Mouse (Mus musculus) heart, embryonic 16.5 days (tissue): ENCODE data around the gene Rif1. TPM values are rescaled to one million over a fixed set of nuclear protein-coding genes. Genes with fewer than 3 reads are reported as not detected.
"Not testable (repeated sequence)": the region's sequence is repeated elsewhere in the genome, so short reads cannot be mapped to it uniquely, and the experiment has no call there.

Experiments
- ATAC-seq: fragments of 200-750 bp; cut with Nextera tagmentation; replicated peaks from 2 replicates; pipeline ENCODE4 v1.8.0; 2017; ENCODE audit warnings: moderate number of reproducible peaks; ENCODE audit not compliant: insufficient read depth, low FRiP score; ENCODE audit errors: extremely low read depth
- H3K27ac ChIP-seq: fragments of 300-500 bp; sonication (generic); 2 replicates; pipeline ENCODE4 v1.5.1; 2014; ENCODE audit warnings: mild to moderate bottlenecking, low read length, control low read depth, moderate library complexity
- H3K27me3 ChIP-seq: fragments of 300-500 bp; sonication (generic); 2 replicates; pipeline ENCODE4 v1.6.1; 2014; ENCODE audit warnings: low read length, mixed read lengths; ENCODE audit not compliant: control insufficient read depth, insufficient read depth
- H3K36me3 ChIP-seq: fragments of 300-500 bp; sonication (generic); 2 replicates; pipeline ENCODE4 v1.6.1; 2014; ENCODE audit not compliant: control insufficient read depth, insufficient read depth
- H3K4me1 ChIP-seq: fragments of 300-500 bp; sonication (generic); 2 replicates; pipeline ENCODE4 v1.6.1; 2014; ENCODE audit warnings: low read length, mixed read lengths; ENCODE audit not compliant: control insufficient read depth, insufficient read depth
- H3K4me2 ChIP-seq: fragments of 300-500 bp; sonication (generic); 2 replicates; pipeline ENCODE4 v1.6.1; 2014; ENCODE audit warnings: low read depth, mild to moderate bottlenecking, control low read depth, low read length
- H3K4me3 ChIP-seq: fragments of 300-500 bp; sonication (generic); 2 replicates; pipeline ENCODE4 v1.5.1; 2014; ENCODE audit warnings: mild to moderate bottlenecking, control low read depth, low read length
- H3K9ac ChIP-seq: fragments of 300-500 bp; sonication (generic); 2 replicates; pipeline ENCODE4 v1.6.1; 2014; ENCODE audit warnings: low read length, control low read depth
- H3K9me3 ChIP-seq: fragments of 300-500 bp; sonication (generic); replicated peaks from 2 replicates; pipeline ENCODE4 v1.6.1; 2016; ENCODE audit warnings: low read length; ENCODE audit not compliant: control insufficient read depth
- WGBS: fragments of 180-500 bp; shearing (Covaris S2); extraction: QIAGEN DNeasy Blood & Tissue Kit; methylation state at CpG from one replicate; pipeline ENCODE4 v1.1.7; 2014; 5-methylcytosine and 5-hydroxymethylcytosine counted together
- polyA plus RNA-seq: library from polyadenylated mRNA; unstranded; fragments of >200 nt; fragmentation: Nextera tagmentation; extraction: Ambion mirVana; gene quantifications from 2 replicates; pipeline ENCODE4 v1.2.1, GENCODE M21; 2015

Gene Rif1
- polyA plus RNA-seq, 1 experiment from 2014 or later: 13.7 TPM

- Histone ChIP-seq H3K4me3 (no peak overlapping the region), H3K4me2 (no peak overlapping the region), H3K27ac (no peak overlapping the region), H3K9ac (no peak overlapping the region), H3K4me1 (no peaks in the 10 kb centered on the region), H3K27me3 (no peaks in the 10 kb centered on the region), H3K36me3 (peaks cover 51% of the 10 kb centered on the region), H3K9me3 (no peaks in the 10 kb centered on the region)
- 89% methylated on average over 2 of the region's 2 CpGs for WGBS
- ATAC-seq: no peak
These were observed 11.9 kb downstream of the Rif1 start for GRCm38 (mm10) chr2:52084571-52084970.

DNA sequence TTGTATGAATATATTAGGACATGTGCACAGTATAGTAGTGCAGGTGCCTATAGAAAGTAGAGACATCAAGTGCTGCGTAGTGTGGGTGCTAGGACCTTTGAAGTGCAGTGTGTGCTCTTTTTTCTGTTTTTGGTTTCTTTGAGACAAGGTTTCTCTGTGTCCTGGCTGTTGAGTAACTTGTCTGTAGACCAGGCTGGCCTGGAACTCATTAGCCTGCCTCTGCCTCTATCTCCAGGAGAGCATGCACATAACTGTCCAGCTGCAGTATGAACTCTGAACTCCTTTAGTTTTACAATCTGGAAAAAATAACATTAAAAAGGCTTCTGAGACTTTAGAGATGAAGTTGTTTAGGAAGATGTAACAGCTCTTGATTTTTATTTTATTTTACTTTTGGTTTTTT lies 41.5 kb downstream of the Rif1 start:
- no peak overlapping the region for H3K4me3 ChIP-seq
- H3K27ac ChIP-seq: no peak overlapping the region
- no peaks in the 10 kb centered on the region for H3K4me1 ChIP-seq
- no peak overlapping the region for H3K9ac ChIP-seq
- ATAC-seq: no peak
- H3K27me3 ChIP-seq: no peaks in the 10 kb centered on the region
- peaks cover 62% of the 10 kb centered on the region for H3K36me3 ChIP-seq
- H3K9me3 ChIP-seq: no peaks in the 10 kb centered on the region
- no peak overlapping the region for H3K4me2 ChIP-seq
- 93% methylated on average over 1 of the region's 1 CpGs for WGBS

- not testable (repeated sequence) for H3K9me3 ChIP-seq, H3K27ac ChIP-seq, H3K27me3 ChIP-seq, H3K4me2 ChIP-seq, ATAC-seq, H3K4me1 ChIP-seq, H3K9ac ChIP-seq, H3K4me3 ChIP-seq
- 96% methylated on average over 20 of the region's 20 CpGs for WGBS
- H3K36me3 ChIP-seq: peaks cover 15% of the 10 kb centered on the region
These were observed 58.7 kb downstream of the Rif1 start for GRCm38 (mm10) chr2:52131370-52131769.

GRCm38 (mm10) chr2:52133351-52133750 lies 60.7 kb downstream of the Rif1 start:
- 90% methylated on average over 2 of the region's 2 CpGs for WGBS
- Histone ChIP-seq H3K4me1 (peaks cover 5% of the 10 kb centered on the region), H3K4me3 (no peak overlapping the region), H3K9me3 (no peaks in the 10 kb centered on the region; the same call in 1 of the 2 replicates), H3K36me3 (peaks cover 11% of the 10 kb centered on the region), H3K4me2 (no peak overlapping the region), H3K9ac (no peak overlapping the region), H3K27me3 (no peaks in the 10 kb centered on the region), H3K27ac (no peak overlapping the region)
- no peak for ATAC-seq

- Histone ChIP-seq H3K9me3 (no peaks in the 10 kb centered on the region), H3K27ac (peak overlapping the region; percentile 43), H3K4me2 (no peak overlapping the region), H3K4me3 (no peak overlapping the region), H3K4me1 (peaks cover 12% of the 10 kb centered on the region), H3K9ac (no peak overlapping the region), H3K36me3 (no peaks in the 10 kb centered on the region), H3K27me3 (no peaks in the 10 kb centered on the region)
- ATAC-seq: 0 out of 2 replicates have a peak, but pooled peaks have one; percentile 41
- WGBS: 49% methylated on average over 3 of the region's 3 CpGs
These were observed 80.4 kb downstream of the Rif1 start for GRCm38 (mm10) chr2:52153064-52153463.

DNA sequence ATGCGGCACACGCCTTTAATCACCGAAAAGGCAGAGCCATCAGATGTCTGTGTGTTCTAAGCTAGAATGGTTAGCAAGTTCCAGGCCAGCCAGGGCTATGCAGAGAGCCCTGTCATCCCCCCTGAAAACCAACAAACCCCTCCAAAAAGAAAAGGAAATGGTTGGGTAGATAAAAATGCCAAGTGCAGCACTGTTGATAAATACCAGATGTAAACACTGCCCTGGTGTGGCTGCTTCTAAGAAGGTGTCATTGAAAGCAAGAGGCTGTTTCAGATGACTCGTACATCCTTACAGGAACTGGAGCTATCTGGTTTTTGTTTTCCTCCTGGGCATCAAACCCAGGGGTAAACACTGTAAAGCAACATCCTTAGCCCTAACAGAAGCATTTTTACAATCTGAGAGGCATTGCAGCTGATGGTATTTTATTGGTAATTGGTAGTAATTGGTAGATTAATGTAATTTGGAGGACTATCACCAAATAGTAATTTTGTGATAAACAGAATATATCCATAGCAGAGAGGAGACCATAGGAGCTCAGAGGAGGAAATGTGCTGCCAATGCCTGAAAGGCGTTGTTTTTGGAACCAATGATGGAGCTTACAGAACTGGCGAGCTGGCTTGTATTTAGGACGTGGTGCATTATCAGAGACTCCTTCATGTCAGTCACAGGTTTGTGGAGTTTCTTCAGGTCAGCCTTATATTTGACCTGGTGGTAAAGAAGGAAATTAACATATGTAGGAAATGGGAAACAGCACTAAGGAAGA lies 96.8 kb downstream of the Rif1 start:
- Histone ChIP-seq H3K27me3 (no peaks in the 10 kb centered on the region), H3K4me2 (no peak overlapping the region), H3K9me3 (no peaks in the 10 kb centered on the region), H3K9ac (no peak overlapping the region), H3K36me3 (no peaks in the 10 kb centered on the region), H3K27ac (no peak overlapping the region), H3K4me1 (no peaks in the 10 kb centered on the region), H3K4me3 (no peak overlapping the region)
- ATAC-seq: no peak
- whole genome bisulfite sequencing: 55% methylated on average over 7 of the region's 7 CpGs

Other genes with a start within 250 kb of the Rif1 start
- gene Rbm43, start 137.7 kb upstream of the Rif1 start, polyA plus RNA-seq: 15.0 and 18.5 TPM in 2 replicates
- gene Nmi, start 99.3 kb upstream of the Rif1 start, polyA plus RNA-seq: 19.9 and 21.9 TPM in 2 replicates
- 2.2 and 3.1 TPM in 2 replicates for gene Tnfaip6, start 34.8 kb upstream of the Rif1 start, polyA plus RNA-seq